Mouse (Mus musculus) limb, embryonic 14.5 days (tissue): ENCODE measurements at regions not wholly inside any gene's neighbourhood (a gene's known extent, or its start where the extent isn't known, plus 50 kb on each side); places are given as distances from the start of the nearest gene placed in this dataset.

Experiments
- ATAC-seq: fragments of 200-750 bp; cut with Nextera tagmentation; 2 replicates; pipeline ENCODE4 v1.8.0; 2017; ENCODE audit warnings: low read depth, moderate number of reproducible peaks, moderate TSS enrichment; ENCODE audit not compliant: low FRiP score
- DNase-seq: peaks from one replicate; pipeline ENCODE4 v3.0.0-alpha.2; 2015; ENCODE audit warnings: low spot score
- H3K27ac ChIP-seq: fragments of 300-500 bp; sonication (generic); replicated peaks from 2 replicates; pipeline ENCODE4 v1.5.1; 2014; ENCODE audit warnings: low read depth, mild to moderate bottlenecking, low read length, moderate library complexity, mixed read lengths
- H3K27me3 ChIP-seq: fragments of 300-500 bp; sonication (generic); 2 replicates; pipeline ENCODE4 v1.6.1; 2014; ENCODE audit warnings: low read length, mixed read lengths; ENCODE audit not compliant: control insufficient read depth, insufficient read depth
- H3K36me3 ChIP-seq: fragments of 300-500 bp; sonication (generic); 2 replicates; pipeline ENCODE4 v1.6.1; 2014; ENCODE audit warnings: mild to moderate bottlenecking, low read length, moderate library complexity, mixed read lengths; ENCODE audit not compliant: control insufficient read depth, insufficient read depth
- H3K4me1 ChIP-seq: fragments of 300-500 bp; sonication (generic); 2 replicates; pipeline ENCODE4 v1.6.1; 2014; ENCODE audit warnings: antibody characterized with exemption, low read length, mixed read lengths; ENCODE audit not compliant: control insufficient read depth, insufficient read depth
- H3K4me2 ChIP-seq: fragments of 300-500 bp; sonication (generic); replicated peaks from 2 replicates; pipeline ENCODE4 v1.6.1; 2014; ENCODE audit warnings: low read depth, mild to moderate bottlenecking, low read length, moderate library complexity; ENCODE audit not compliant: severe bottlenecking
- H3K4me3 ChIP-seq: fragments of 300-500 bp; sonication (generic); replicated peaks from 2 replicates; pipeline ENCODE4 v1.5.1; 2014; ENCODE audit warnings: low read length
- H3K9ac ChIP-seq: fragments of 300-500 bp; sonication (generic); 2 replicates; pipeline ENCODE4 v1.6.1; 2014; ENCODE audit warnings: mild to moderate bottlenecking, low read depth, low read length, moderate library complexity; ENCODE audit not compliant: severe bottlenecking
- H3K9me3 ChIP-seq: fragments of 300-500 bp; sonication (generic); 2 replicates; pipeline ENCODE4 v1.6.1; 2016; ENCODE audit warnings: low read length; ENCODE audit not compliant: control insufficient read depth
- POLR2A ChIP-seq: fragments of 200-500 bp; IDR thresholded peaks from 2 replicates; pipeline ENCODE4 v1.8.0; 2012; ENCODE audit warnings: inconsistent platforms, mild to moderate bottlenecking, moderate library complexity, borderline replicate concordance; ENCODE audit not compliant: insufficient read depth, insufficient read length; ENCODE audit errors: extremely low read depth
- WGBS: fragments of 180-500 bp; shearing (Covaris S2); extraction: QIAGEN DNeasy Blood & Tissue Kit; methylation state at CpG from one replicate; pipeline ENCODE4 v1.1.7; 2014; 5-methylcytosine and 5-hydroxymethylcytosine counted together

- no peaks in the 10 kb centered on the region for H3K9me3 ChIP-seq
- H3K4me3 ChIP-seq: no peak overlapping the region
- no peaks in the 10 kb centered on the region for H3K27me3 ChIP-seq
- no peaks in the 10 kb centered on the region for H3K36me3 ChIP-seq
- WGBS: 63% methylated on average over 3 of the region's 3 CpGs
- H3K9ac ChIP-seq: no peak overlapping the region
- no peak overlapping the region for H3K27ac ChIP-seq
- DNase-seq (no peak), ATAC-seq (no peak)
- no peaks in the 10 kb centered on the region for H3K4me1 ChIP-seq
- H3K4me2 ChIP-seq: no peak overlapping the region
- no peak for TF ChIP-seq POLR2A
Measured at GRCm38 (mm10) chr2:137236961-137237360, 120.5 kb upstream of the Jag1 start.

- Histone ChIP-seq H3K4me2 (no peak overlapping the region), H3K4me3 (no peak overlapping the region), H3K9me3 (no peaks in the 10 kb centered on the region), H3K9ac (no peak overlapping the region), H3K36me3 (no peaks in the 10 kb centered on the region), H3K27me3 (no peaks in the 10 kb centered on the region), H3K4me1 (no peaks in the 10 kb centered on the region), H3K27ac (no peak overlapping the region)
- no peak for ATAC-seq
- WGBS: 81% methylated on average over 3 of the region's 3 CpGs
- no peak for TF ChIP-seq POLR2A
- no peak for DNase-seq
Measured at GRCm38 (mm10) chr2:137233936-137234335, 117.5 kb upstream of the Jag1 start.

- no peak for TF ChIP-seq POLR2A
- no peak for ATAC-seq
Measured at GRCm38 (mm10) chr2:137231161-137231560, 114.7 kb upstream of the Jag1 start.

DNA sequence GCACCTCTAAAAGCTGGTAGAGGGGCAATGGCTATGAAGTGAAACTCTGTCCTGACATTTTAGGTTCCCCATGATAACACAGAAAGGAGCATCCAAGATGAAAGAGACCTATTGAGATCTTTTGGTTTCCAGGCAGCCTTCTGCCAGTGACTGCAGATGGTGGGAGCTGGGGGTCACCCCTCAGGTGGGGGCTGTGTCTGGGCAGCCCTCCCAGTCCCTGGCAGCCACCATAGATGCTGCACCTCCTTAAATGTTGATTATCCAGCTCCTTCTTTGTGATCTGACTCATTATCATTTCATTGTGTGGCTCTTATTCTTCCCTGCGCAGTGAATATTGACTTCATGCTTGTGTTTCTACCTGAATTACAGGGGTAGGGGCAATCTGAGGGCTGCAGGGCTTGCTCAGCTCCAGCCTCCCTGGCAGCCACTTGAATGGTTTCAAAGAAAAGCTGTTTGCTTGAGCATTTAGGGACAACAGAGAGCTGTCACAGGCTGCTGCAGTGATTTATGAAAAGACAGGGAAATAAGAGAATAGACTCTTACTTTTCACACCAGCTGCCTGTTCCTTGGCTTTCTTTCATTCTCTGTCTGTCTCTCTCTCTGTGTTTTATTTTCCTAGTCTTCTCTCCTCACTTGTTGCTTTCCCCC lies 113.1 kb upstream of the Jag1 start:
- no peak for ATAC-seq
- Histone ChIP-seq H3K4me1 (no peaks in the 10 kb centered on the region), H3K9me3 (no peaks in the 10 kb centered on the region), H3K9ac (no peak overlapping the region), H3K4me2 (no peak overlapping the region), H3K36me3 (no peaks in the 10 kb centered on the region), H3K4me3 (no peak overlapping the region), H3K27me3 (no peaks in the 10 kb centered on the region), H3K27ac (no peak overlapping the region)
- no peak for DNase-seq
- 74% methylated on average over 1 of the region's 1 CpGs for WGBS
- TF ChIP-seq POLR2A: no peak

More at GRCm38 (mm10) chr2:137231161-137231560, 114.7 kb upstream of the Jag1 start:
- Histone ChIP-seq H3K4me1 (no peaks in the 10 kb centered on the region), H3K4me2 (no peak overlapping the region), H3K4me3 (no peak overlapping the region), H3K9ac (no peak overlapping the region), H3K27ac (no peak overlapping the region), H3K27me3 (no peaks in the 10 kb centered on the region), H3K9me3 (no peaks in the 10 kb centered on the region), H3K36me3 (no peaks in the 10 kb centered on the region)
- no peak for DNase-seq

DNA sequence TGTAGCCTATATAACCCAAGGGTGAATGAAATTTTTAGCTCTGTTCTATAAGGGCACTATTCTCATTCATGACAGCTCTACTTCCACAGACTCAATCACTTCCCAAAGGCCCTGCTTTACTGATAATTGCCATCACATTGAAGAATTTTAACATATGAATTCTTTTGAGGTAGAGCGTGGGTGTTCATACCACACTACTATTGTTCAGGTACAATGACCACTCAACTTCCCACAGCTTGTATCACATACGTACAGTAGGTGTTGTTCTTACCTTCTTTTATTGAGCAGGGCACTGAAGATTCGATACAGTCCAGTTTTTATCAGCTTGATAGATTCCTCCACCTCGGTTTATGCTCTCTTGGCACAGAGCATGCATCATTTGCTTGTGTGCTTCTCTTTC lies 111.1 kb upstream of the Jag1 start:
- no peaks in the 10 kb centered on the region for H3K9me3 ChIP-seq
- no peak overlapping the region for H3K9ac ChIP-seq
- H3K4me3 ChIP-seq: no peak overlapping the region
- TF ChIP-seq POLR2A: no peak
- no peaks in the 10 kb centered on the region for H3K27me3 ChIP-seq
- H3K4me1 ChIP-seq: no peaks in the 10 kb centered on the region
- no peak overlapping the region for H3K27ac ChIP-seq
- DNase-seq (no peak), ATAC-seq (no peak)
- H3K4me2 ChIP-seq: no peak overlapping the region
- WGBS: 89% methylated on average over 4 of the region's 4 CpGs
- no peaks in the 10 kb centered on the region for H3K36me3 ChIP-seq
